Mouse (Mus musculus) heart, adult 2 months (tissue): ENCODE results near the gene Kin. TPM values are rescaled to one million over a fixed set of nuclear protein-coding genes. Genes with fewer than 3 reads are reported as not detected.

Experiments used
- DNase-seq, 2 experiments: peaks; one replicate each; pipeline ENCODE4 v3.0.0; 2021
- H3K27ac ChIP-seq: fragments of 200-600 bp; 2 replicates; pipeline ENCODE4 v1.8.1; 2022
- H3K27me3 ChIP-seq: fragments of 200-500 bp; 2 replicates; pipeline ENCODE4 v1.6.1; 2012; ENCODE audit warnings: mild to moderate bottlenecking, low read length, inconsistent platforms, mixed read lengths; ENCODE audit not compliant: control insufficient read depth, insufficient read depth
- H3K36me3 ChIP-seq: fragments of 200-500 bp; 2 replicates; pipeline ENCODE4 v1.6.1; 2012; ENCODE audit warnings: low read length, inconsistent platforms; ENCODE audit not compliant: control insufficient read depth, insufficient read depth
- H3K4me1 ChIP-seq: fragments of 200-500 bp; 2 replicates; pipeline ENCODE4 v1.6.1; 2011; ENCODE audit warnings: low read length; ENCODE audit not compliant: control insufficient read depth, insufficient read depth
- H3K4me3 ChIP-seq: fragments of 200-600 bp; 2 replicates; pipeline ENCODE4 v1.8.1; 2022
- H3K79me2 ChIP-seq: fragments of 200-500 bp; replicated peaks from 2 replicates; pipeline ENCODE4 v1.6.1; 2012; ENCODE audit warnings: mild to moderate bottlenecking, inconsistent platforms, low read length, moderate library complexity, mixed read lengths; ENCODE audit not compliant: control insufficient read depth, insufficient read depth
- H3K9ac ChIP-seq: fragments of 200-500 bp; 2 replicates; pipeline ENCODE4 v1.6.1; 2012; ENCODE audit warnings: low read depth, mild to moderate bottlenecking, control low read depth, inconsistent platforms, low read length, mixed read lengths
- CTCF ChIP-seq: fragments of 200-600 bp; IDR thresholded peaks from 2 replicates; pipeline ENCODE4 v1.8.1; 2022; ENCODE audit warnings: antibody characterized with exemption, mild to moderate bottlenecking, moderate library complexity
- EP300 ChIP-seq: fragments of 200-500 bp; IDR thresholded peaks from 2 replicates; pipeline ENCODE4 v1.6.1; 2011; ENCODE audit warnings: low read depth, low read length, control low read depth; ENCODE audit not compliant: insufficient read depth
- POLR2A ChIP-seq: fragments of 200-500 bp; IDR thresholded peaks from 2 replicates; pipeline ENCODE4 v1.6.1; 2011; ENCODE audit warnings: mild to moderate bottlenecking, low read depth, low read length, control low read depth; ENCODE audit not compliant: insufficient read depth
- WGBS: fragments of 180-500 bp; shearing (Covaris S2); methylation state at CpG from one replicate; pipeline ENCODE4 v1.1.7; 2018; 5-methylcytosine and 5-hydroxymethylcytosine counted together
- intact Hi-C: fragments of 180-260 bp; cut with DNase I; formaldehyde crosslinking; loops from one replicate; pipeline ENCODE4 v1.15.1; 2025
- polyA plus RNA-seq: library from polyadenylated mRNA; depleted of rRNA; stranded (reverse); fragments of >200 nt; gene quantifications from 2 replicates; pipeline ENCODE4 v1.2.3, GENCODE M21; 2012; rRNA removed
- total RNA-seq, 2 experiments: library from RNA; stranded (reverse); gene quantifications; 2 replicates each; pipeline ENCODE4 v1.2.3; 2021

Gene Kin
- total and polyA plus RNA-seq, 3 experiments, result 3.8 to 7.7 (median 6.5) TPM

DNA sequence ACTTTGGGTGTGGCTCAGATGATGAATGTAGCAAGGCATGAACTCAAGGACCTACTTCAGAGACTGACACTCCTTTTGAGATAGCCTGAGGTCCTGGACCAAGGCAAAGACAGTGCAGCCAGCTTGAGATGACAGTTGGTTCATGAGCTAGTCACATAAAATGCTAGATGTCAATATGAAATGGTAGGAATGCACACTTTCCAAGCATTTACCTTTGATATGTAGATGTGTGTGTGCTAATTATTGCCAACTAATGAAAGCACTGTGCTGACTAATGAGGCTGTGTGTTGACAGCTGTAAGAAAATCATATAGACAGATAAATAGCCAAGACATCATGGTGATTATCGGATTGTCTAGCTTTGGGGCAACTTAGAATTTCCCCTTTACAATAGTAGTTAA, 51.7 kb downstream of the Kin start:
- Histone ChIP-seq H3K36me3 (no peaks in the 10 kb centered on the region), H3K27me3 (no peaks in the 10 kb centered on the region), H3K4me1 (no peaks in the 10 kb centered on the region), H3K4me3 (no peak overlapping the region), H3K9ac (no peak overlapping the region), H3K79me2 (no peaks in the 10 kb centered on the region), H3K27ac (no peak overlapping the region)
- intact Hi-C loops, result no loop called here
- no peak for DNase-seq
- TF ChIP-seq CTCF (no peak), POLR2A (no peak), EP300 (no peak)
- 82% methylated on average over 1 of the region's 1 CpGs for WGBS

DNA sequence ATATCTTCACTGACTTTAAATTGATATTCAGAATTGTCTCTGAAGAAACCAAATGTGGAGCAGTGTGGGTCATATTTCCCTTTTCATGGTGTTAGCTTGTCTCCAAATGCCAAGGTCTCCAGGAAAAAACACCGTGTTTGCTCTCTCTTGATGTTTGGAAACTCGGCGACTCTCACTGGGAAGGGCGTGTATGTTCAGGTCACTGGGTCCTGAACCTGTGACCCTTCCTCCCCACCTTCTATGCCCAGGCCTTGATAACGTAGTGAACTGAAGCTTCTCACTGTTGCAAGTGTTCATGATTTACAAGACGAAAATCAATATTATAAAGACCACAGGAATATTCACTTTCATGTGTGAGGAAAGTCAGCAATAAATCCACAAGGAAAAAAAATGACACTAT, 53.5 kb downstream of the Kin start:
- no peaks in the 10 kb centered on the region for H3K79me2 ChIP-seq
- H3K4me1 ChIP-seq, result no peaks in the 10 kb centered on the region
- no peak overlapping the region for H3K27ac ChIP-seq
- TF ChIP-seq POLR2A (no peak), CTCF (no peak), EP300 (no peak)
- intact Hi-C loops, result no loop called here
- no peak overlapping the region for H3K4me3 ChIP-seq
- H3K36me3 ChIP-seq, result no peaks in the 10 kb centered on the region
- H3K9ac ChIP-seq, result no peak overlapping the region
- DNase-seq, result no peak
- no peaks in the 10 kb centered on the region for H3K27me3 ChIP-seq
- WGBS, result 69% methylated on average over 6 of the region's 6 CpGs

GRCm38 (mm10) chr2:10137320-10137719, 56.9 kb downstream of the Kin start:
- intact Hi-C loops, result no loop called here
- no peak for DNase-seq
- Histone ChIP-seq H3K36me3 (no peaks in the 10 kb centered on the region), H3K27ac (no peak overlapping the region), H3K4me3 (no peak overlapping the region), H3K79me2 (no peaks in the 10 kb centered on the region), H3K4me1 (no peaks in the 10 kb centered on the region), H3K27me3 (no peaks in the 10 kb centered on the region), H3K9ac (no peak overlapping the region)
- TF ChIP-seq EP300 (no peak), CTCF (no peak), POLR2A (no peak)
- WGBS, result 66% methylated on average over 2 of the region's 2 CpGs

- TF ChIP-seq CTCF (no peak), EP300 (no peak), POLR2A (no peak)
- DNase-seq, result no peak
- no peak overlapping the region for H3K4me3 ChIP-seq
- H3K9ac ChIP-seq, result no peak overlapping the region
- no peak overlapping the region for H3K27ac ChIP-seq
- no peaks in the 10 kb centered on the region for H3K27me3 ChIP-seq
- no peaks in the 10 kb centered on the region for H3K4me1 ChIP-seq
- H3K36me3 ChIP-seq, result no peaks in the 10 kb centered on the region
- H3K79me2 ChIP-seq, result no peaks in the 10 kb centered on the region
- intact Hi-C loops, result no loop called here
- 57% methylated on average over 5 of the region's 5 CpGs for WGBS
Measured at GRCm38 (mm10) chr2:10140456-10140855, 60.1 kb downstream of the Kin start.

Other genes starting within 250 kb of the Kin start
- gene 4930412O13Rik, start 199.3 kb upstream of the Kin start, total RNA-seq, result not detected
- not detected in 2 replicates for gene 4930412O13Rik, start 199.3 kb upstream of the Kin start, polyA plus RNA-seq
- gene 9230102O04Rik, start 191.1 kb upstream of the Kin start, total RNA-seq, result not detected
- gene 9230102O04Rik, start 191.1 kb upstream of the Kin start, polyA plus RNA-seq, result not detected in 2 replicates
- under 1 TPM; 0.59 to 0.91 TPM for gene Gata3, start 190.6 kb upstream of the Kin start, total RNA-seq
- gene Gata3, start 190.6 kb upstream of the Kin start, polyA plus RNA-seq, result 0.32 and 0.57 TPM in 2 replicates
- gene Taf3, start 32.0 kb upstream of the Kin start, total RNA-seq, result 1 to 10 TPM; 8.2 to 8.6 TPM
- gene Taf3, start 32.0 kb upstream of the Kin start, polyA plus RNA-seq, result 3.0 and 4.3 TPM in 2 replicates
- 1,000 to 10,000 TPM; 1,340 to 1,622 TPM for gene Atp5c1, start 83 bp upstream of the Kin start, total RNA-seq
- 1,558 and 2,463 TPM in 2 replicates for gene Atp5c1, start 83 bp upstream of the Kin start, polyA plus RNA-seq
- under 1 TPM; 0.21 to 0.84 TPM for gene Itih2, start 50.8 kb downstream of the Kin start, total RNA-seq
- gene Itih2, start 50.8 kb downstream of the Kin start, polyA plus RNA-seq, result 0.80 and 1.8 TPM in 2 replicates
- 1 to 10 TPM; 3.6 to 4.5 TPM for gene Itih5, start 73.0 kb downstream of the Kin start, total RNA-seq
- gene Itih5, start 73.0 kb downstream of the Kin start, polyA plus RNA-seq, result 4.3 and 8.7 TPM in 2 replicates